In genomic region chr9:92209850-92210249, GRCm38 (mm10) we compare ENCODE assay signal across 20 mouse cellular contexts. TPM values are rescaled to one million over a fixed set of nuclear protein-coding genes. Genes with fewer than 3 reads are reported as not detected.
"Had no signal": no experiment of that assay in that cellular context is flagged by ENCODE, and none has a peak within 500 bp of the region (broad histone marks: within the 10 kb centered on the region; RNA-seq: fewer than 3 reads in every experiment).

No protein-coding gene starts in this region.

- H3K27me3 ChIP-seq: liver, embryonic 12.5 days; midbrain, embryonic 12.5 days; neural tube, embryonic 12.5 days; stomach, embryonic 15.5 days had no signal

- H3K36me3 ChIP-seq: liver, embryonic 12.5 days; midbrain, embryonic 12.5 days; neural tube, embryonic 12.5 days; stomach, embryonic 15.5 days had no signal

- DNase-seq: lung, postnatal 4 days; right cerebral cortex, postnatal 14 days; thymus, adult 2 months; thymus, postnatal 25 days; thymus, postnatal 4 days had no signal

- H3K4me1 ChIP-seq: liver, embryonic 12.5 days; midbrain, embryonic 12.5 days; neural tube, embryonic 12.5 days had no signal

- H3K27ac ChIP-seq: liver, embryonic 12.5 days; liver, embryonic 14.5 days; midbrain, embryonic 12.5 days; neural tube, embryonic 12.5 days; stomach, embryonic 15.5 days; stomach, postnatal 0 days had no signal

- H3K9me3 ChIP-seq: liver, embryonic 12.5 days; midbrain, embryonic 12.5 days; neural tube, embryonic 12.5 days; stomach, embryonic 15.5 days had no signal

- H3K4me2 ChIP-seq: liver, embryonic 12.5 days; lung, embryonic 14.5 days; midbrain, embryonic 12.5 days; neural tube, embryonic 12.5 days; stomach, embryonic 15.5 days had no signal

- H3K4me3 ChIP-seq: liver, embryonic 12.5 days; midbrain, embryonic 12.5 days; neural tube, embryonic 12.5 days; stomach, embryonic 15.5 days had no signal

- ATAC-seq: liver, embryonic 12.5 days had no signal

- H3K9ac ChIP-seq: liver, embryonic 12.5 days; liver, embryonic 14.5 days; lung, embryonic 14.5 days; midbrain, embryonic 12.5 days; neural tube, embryonic 12.5 days; stomach, embryonic 15.5 days had no signal

RNA-seq across cellular contexts. Expression of gene Plscr5, which starts 17.1 kb away (rescaled TPM):
- total RNA-seq: megakaryocyte, adult 5-6 weeks; megakaryocyte-erythroid progenitor cell, adult 5-6 weeks; monocyte, adult 5-6 weeks; neutrophil, adult 5-6 weeks had no signal
- polyA plus RNA-seq: liver, embryonic 12.5 days; liver, embryonic 14.5 days; liver, embryonic 16.5 days; lung, embryonic 14.5 days; lung, embryonic 16.5 days; midbrain, embryonic 12.5 days; spleen, adult 2 months; stomach, embryonic 15.5 days; stomach, postnatal 0 days; testis, adult 2 months had no signal
